Mouse (Mus musculus) hindbrain, embryonic 16.5 days (tissue): ENCODE results near the gene Usp43. TPM values are rescaled to one million over a fixed set of nuclear protein-coding genes. Genes with fewer than 3 reads are reported as not detected.

Source experiments
- ATAC-seq: fragments of 200-750 bp; cut with Nextera tagmentation; 2 replicates; pipeline ENCODE4 v1.8.0; 2017; ENCODE audit warnings: moderate TSS enrichment, moderate library complexity
- H3K27ac ChIP-seq: fragments of 300-500 bp; sonication (generic); 2 replicates; pipeline ENCODE4 v1.5.1; 2014; ENCODE audit warnings: low read depth, mild to moderate bottlenecking, control low read depth, low read length, moderate library complexity
- H3K27me3 ChIP-seq: fragments of 300-500 bp; sonication (generic); replicated peaks from 2 replicates; pipeline ENCODE4 v1.6.1; 2014; ENCODE audit warnings: low read length; ENCODE audit not compliant: control insufficient read depth, insufficient read depth
- H3K36me3 ChIP-seq: fragments of 300-500 bp; sonication (generic); 2 replicates; pipeline ENCODE4 v1.6.1; 2014; ENCODE audit warnings: mild to moderate bottlenecking, low read length, moderate library complexity, mixed read lengths; ENCODE audit not compliant: control insufficient read depth, insufficient read depth
- H3K4me1 ChIP-seq: fragments of 300-500 bp; sonication (generic); 2 replicates; pipeline ENCODE4 v1.6.1; 2014; ENCODE audit warnings: low read depth, low read length; ENCODE audit not compliant: control insufficient read depth, insufficient read depth
- H3K4me2 ChIP-seq: fragments of 300-500 bp; sonication (generic); 2 replicates; pipeline ENCODE4 v1.6.1; 2014; ENCODE audit warnings: mild to moderate bottlenecking, low read length, control low read depth, moderate library complexity
- H3K4me3 ChIP-seq: fragments of 300-500 bp; sonication (generic); 2 replicates; pipeline ENCODE4 v1.5.1; 2014; ENCODE audit warnings: mild to moderate bottlenecking, low read length, control low read depth, moderate library complexity
- H3K9ac ChIP-seq: fragments of 300-500 bp; sonication (generic); 2 replicates; pipeline ENCODE4 v1.6.1; 2014; ENCODE audit warnings: low read depth, mild to moderate bottlenecking, control low read depth, low read length, moderate library complexity
- H3K9me3 ChIP-seq: fragments of 300-500 bp; sonication (generic); 2 replicates; pipeline ENCODE4 v1.6.1; 2014; ENCODE audit warnings: mild to moderate bottlenecking, low read length, moderate library complexity; ENCODE audit not compliant: control insufficient read depth
- WGBS: fragments of 180-500 bp; shearing (Covaris S2); extraction: QIAGEN DNeasy Blood & Tissue Kit; methylation state at CpG from one replicate; pipeline ENCODE4 v1.1.7; 2014; 5-methylcytosine and 5-hydroxymethylcytosine counted together
- polyA plus RNA-seq: library from polyadenylated mRNA; unstranded; fragments of >200 nt; fragmentation: Nextera tagmentation; extraction: Ambion mirVana; gene quantifications from 2 replicates; pipeline ENCODE4 v1.2.1, GENCODE M21; 2015

Usp43 gene
- polyA plus RNA-seq, 1 experiment from 2014 or later = 0.64 TPM

DNA sequence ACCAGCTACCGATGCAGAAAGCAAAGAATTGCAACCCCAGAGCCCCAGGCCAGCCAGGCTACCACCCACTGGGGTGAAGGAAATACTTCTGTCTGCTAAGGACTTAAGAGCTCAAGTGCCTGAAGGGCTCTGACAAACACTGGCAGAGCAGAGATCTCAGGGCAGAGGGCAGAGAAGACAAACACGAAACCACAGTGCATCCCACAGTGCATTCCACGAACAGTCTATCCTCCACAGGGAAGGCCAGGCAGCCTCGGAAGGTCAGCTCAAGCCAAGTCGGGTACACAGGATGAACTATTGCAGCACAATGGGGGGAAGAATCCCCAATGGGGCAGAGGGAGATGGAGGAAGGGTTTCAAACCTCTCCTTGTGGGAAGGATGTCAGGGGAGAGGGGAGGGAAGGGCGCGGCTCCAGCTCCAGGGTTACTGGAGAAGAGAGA lies 60.5 kb downstream of the Usp43 start:
- H3K4me3 ChIP-seq = no peak overlapping the region
- no peaks in the 10 kb centered on the region for H3K9me3 ChIP-seq
- H3K27me3 ChIP-seq = no peaks in the 10 kb centered on the region
- 12% methylated on average over 7 of the region's 7 CpGs for WGBS
- H3K9ac ChIP-seq = no peak overlapping the region
- ATAC-seq = no peak
- no peak overlapping the region for H3K27ac ChIP-seq
- no peak overlapping the region for H3K4me2 ChIP-seq
- H3K36me3 ChIP-seq = no peaks in the 10 kb centered on the region
- peaks cover 5% of the 10 kb centered on the region; the same call in 1 of the 2 replicates for H3K4me1 ChIP-seq

DNA sequence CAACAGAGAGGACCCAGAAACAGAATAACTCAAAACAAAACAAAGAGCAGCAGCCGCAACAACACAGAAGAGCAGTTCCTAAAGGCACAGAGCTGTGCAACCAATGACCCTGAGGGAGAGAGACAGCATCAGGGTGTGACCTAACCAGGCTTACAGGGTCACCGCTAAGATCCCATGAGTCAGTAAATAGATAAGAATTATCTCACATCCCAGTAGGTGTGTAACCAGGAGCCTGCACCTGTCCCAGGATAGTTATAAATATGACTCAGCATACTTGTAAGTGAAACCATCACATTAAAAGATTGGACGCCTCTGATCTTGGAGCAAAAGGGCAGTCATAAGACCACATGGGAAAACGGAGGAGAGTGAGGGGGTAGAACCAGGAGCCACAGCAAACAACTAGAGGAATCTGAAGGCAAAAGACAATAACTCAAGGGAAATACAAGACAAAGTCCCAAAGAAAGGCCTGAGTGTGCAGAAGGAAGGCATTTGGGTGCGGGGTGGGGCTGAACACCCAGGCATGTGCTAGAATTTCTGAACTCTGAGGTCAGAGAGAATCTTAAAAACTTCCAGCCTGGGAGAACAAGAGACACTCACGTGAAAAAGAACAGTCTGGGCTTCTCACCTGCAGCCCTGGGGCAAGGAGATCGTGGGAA lies 61.1 kb downstream of the Usp43 start:
- H3K4me1 ChIP-seq = peaks cover 5% of the 10 kb centered on the region; the same call in 1 of the 2 replicates
- 60% methylated on average over 7 of the region's 7 CpGs for WGBS

DNA sequence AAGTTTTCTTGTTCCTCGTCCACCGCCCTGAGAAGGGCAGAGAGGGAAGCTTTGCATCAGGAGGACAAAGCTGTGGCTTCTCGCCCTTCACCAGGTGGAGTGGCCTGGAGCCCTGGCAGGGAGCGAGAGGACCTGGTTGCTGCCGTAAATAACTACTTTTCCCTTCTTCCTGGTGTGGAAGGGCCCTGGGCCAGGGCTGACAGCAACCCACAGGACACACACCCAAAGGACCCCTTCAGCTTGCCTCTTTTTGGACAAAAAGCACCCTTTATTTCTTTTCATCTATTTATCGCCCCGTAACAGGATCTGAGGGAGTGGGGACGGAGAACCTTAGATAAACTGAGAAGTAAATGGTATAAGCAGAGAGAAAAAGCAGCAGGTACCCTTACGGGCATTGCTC lies 63.4 kb downstream of the Usp43 start:
- ATAC-seq = no peak
- Histone ChIP-seq H3K27ac (no peak overlapping the region), H3K27me3 (no peaks in the 10 kb centered on the region), H3K4me2 (no peak overlapping the region), H3K9me3 (no peaks in the 10 kb centered on the region), H3K9ac (no peak overlapping the region), H3K4me3 (no peak overlapping the region), H3K4me1 (peaks cover 5% of the 10 kb centered on the region; the same call in 1 of the 2 replicates), H3K36me3 (no peaks in the 10 kb centered on the region)
- 89% methylated on average over 9 of the region's 9 CpGs for WGBS

More for the DNA sequence above, 61.1 kb downstream of the Usp43 start:
- no peak overlapping the region for H3K9ac ChIP-seq
- H3K9me3 ChIP-seq = no peaks in the 10 kb centered on the region
- H3K4me2 ChIP-seq = no peak overlapping the region
- H3K4me3 ChIP-seq = no peak overlapping the region
- no peak overlapping the region for H3K27ac ChIP-seq
- H3K36me3 ChIP-seq = no peaks in the 10 kb centered on the region
- ATAC-seq = no peak
- H3K27me3 ChIP-seq = no peaks in the 10 kb centered on the region

DNA sequence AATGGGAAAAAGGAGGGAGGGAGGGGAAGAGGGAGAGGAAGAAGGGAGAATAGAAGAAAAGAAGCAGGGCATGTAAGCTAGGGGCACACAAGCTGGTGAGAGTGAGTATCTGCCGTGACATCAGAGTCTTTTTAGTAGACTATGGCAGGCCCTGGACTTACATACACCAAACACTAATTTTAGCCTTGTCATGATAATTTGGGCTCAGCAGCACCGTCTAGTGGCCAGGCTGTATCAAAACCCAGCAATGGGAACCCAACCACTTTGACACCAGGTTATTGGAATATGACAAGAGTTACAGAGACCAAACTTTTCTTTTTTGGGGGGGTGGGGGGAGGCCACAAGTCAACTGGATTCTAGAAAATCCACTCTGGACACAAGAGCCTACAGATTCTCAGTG lies 66.9 kb downstream of the Usp43 start:
- ATAC-seq = no peak
- H3K27me3 ChIP-seq = no peaks in the 10 kb centered on the region
- H3K4me3 ChIP-seq = no peak overlapping the region
- H3K9ac ChIP-seq = no peak overlapping the region
- H3K4me2 ChIP-seq = no peak overlapping the region
- 44% methylated on average over 2 of the region's 2 CpGs for WGBS
- H3K36me3 ChIP-seq = no peaks in the 10 kb centered on the region
- H3K4me1 ChIP-seq = no peaks in the 10 kb centered on the region
- no peak overlapping the region for H3K27ac ChIP-seq
- no peaks in the 10 kb centered on the region for H3K9me3 ChIP-seq

DNA sequence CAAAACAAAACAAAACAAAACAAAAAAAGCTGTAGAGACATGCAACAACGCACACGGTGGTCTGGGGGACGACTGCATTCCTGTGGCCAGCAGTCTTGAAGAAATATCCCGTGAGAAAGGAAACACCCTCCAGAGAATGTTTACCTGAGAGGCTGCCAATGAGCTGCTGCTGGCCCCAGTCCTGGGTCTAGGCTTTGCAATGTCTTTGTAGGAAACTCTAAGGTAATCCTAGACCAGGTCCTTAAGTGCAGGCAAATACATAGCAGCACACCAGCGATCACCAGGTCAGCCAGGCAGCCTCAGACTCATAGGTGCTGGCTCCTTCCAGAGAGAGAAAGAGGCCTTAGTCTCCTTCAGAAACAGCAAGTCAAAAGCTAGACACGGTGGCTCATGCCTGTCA lies 68.0 kb downstream of the Usp43 start:
- 55% methylated on average over 6 of the region's 6 CpGs for WGBS
- no peak for ATAC-seq
- no peaks in the 10 kb centered on the region for H3K27me3 ChIP-seq
- H3K9ac ChIP-seq = no peak overlapping the region
- no peak overlapping the region for H3K4me3 ChIP-seq
- H3K36me3 ChIP-seq = no peaks in the 10 kb centered on the region
- H3K4me2 ChIP-seq = no peak overlapping the region
- no peaks in the 10 kb centered on the region for H3K4me1 ChIP-seq
- H3K27ac ChIP-seq = no peak overlapping the region
- H3K9me3 ChIP-seq = no peaks in the 10 kb centered on the region

DNA sequence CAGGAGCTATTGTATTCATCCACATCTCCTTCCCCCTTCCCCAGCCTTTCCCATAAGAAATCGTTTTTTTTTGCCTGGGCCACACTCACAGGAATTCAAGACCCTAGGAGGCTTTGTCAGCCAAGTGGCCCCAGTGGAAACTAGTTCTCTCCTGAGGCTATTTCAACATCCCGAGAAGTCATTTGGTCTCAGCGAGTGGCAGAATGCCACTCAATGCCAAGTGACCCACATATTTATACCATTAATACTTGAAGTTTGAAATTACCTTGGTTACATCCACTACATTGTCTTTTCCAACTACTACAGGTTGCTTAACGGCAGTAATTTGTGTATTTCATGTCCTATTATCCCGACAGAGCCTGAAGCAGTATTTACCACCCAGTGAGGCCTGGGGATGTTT lies 70.2 kb downstream of the Usp43 start:
- Histone ChIP-seq H3K4me2 (no peak overlapping the region), H3K27ac (no peak overlapping the region), H3K4me3 (no peak overlapping the region), H3K27me3 (no peaks in the 10 kb centered on the region), H3K9me3 (no peaks in the 10 kb centered on the region), H3K36me3 (no peaks in the 10 kb centered on the region), H3K4me1 (no peaks in the 10 kb centered on the region), H3K9ac (no peak overlapping the region)
- no peak for ATAC-seq
- 60% methylated on average over 5 of the region's 5 CpGs for WGBS

DNA sequence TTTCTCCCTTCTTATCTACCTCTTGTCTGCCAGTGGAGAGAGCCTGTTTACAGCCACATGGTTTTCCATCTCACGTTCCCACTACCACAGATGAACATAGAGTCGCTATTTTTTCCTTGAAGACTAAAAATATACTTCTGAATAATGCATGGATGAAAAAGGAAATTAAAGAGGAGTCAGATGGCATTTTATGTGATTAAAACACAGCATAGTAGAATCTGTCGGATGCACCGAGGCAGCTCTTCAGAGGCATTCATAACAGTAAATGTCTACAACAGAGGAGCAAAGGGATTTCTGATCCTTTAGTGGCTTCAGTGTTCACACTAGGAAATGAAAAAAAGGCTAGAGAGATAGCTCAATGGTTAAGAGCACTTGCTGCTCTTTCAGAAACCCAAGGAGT lies 76.8 kb downstream of the Usp43 start:
- H3K27ac ChIP-seq = no peak overlapping the region
- H3K4me3 ChIP-seq = no peak overlapping the region
- H3K36me3 ChIP-seq = no peaks in the 10 kb centered on the region
- H3K9me3 ChIP-seq = no peaks in the 10 kb centered on the region
- H3K4me1 ChIP-seq = no peaks in the 10 kb centered on the region
- H3K9ac ChIP-seq = no peak overlapping the region
- ATAC-seq = no peak
- WGBS = 83% methylated on average over 4 of the region's 4 CpGs
- no peak overlapping the region for H3K4me2 ChIP-seq
- H3K27me3 ChIP-seq = no peaks in the 10 kb centered on the region

DNA sequence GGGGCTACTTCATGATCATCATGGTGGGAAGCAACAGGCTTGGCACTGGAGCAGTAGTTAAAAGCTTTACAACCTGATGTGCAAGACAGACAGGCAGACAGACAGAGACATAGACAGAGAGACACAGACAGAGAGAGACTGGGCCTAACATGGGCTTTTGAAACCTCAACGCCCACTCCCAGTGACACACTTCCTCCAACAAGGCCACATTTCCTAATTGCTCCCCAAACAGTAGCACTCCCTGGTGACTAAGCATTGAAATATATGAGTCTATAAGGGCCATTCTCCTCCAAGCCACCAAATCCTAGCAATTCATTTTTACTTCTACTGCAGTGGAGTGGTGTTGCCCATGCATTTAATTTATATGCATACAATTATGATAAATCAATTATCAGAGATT lies 82.1 kb downstream of the Usp43 start:
- WGBS = 100% methylated on average over 1 of the region's 1 CpGs
- Histone ChIP-seq H3K27ac (no peak overlapping the region), H3K4me1 (no peaks in the 10 kb centered on the region), H3K9me3 (no peaks in the 10 kb centered on the region), H3K36me3 (no peaks in the 10 kb centered on the region), H3K4me3 (no peak overlapping the region), H3K27me3 (no peaks in the 10 kb centered on the region), H3K4me2 (no peak overlapping the region), H3K9ac (no peak overlapping the region)
- no peak for ATAC-seq

DNA sequence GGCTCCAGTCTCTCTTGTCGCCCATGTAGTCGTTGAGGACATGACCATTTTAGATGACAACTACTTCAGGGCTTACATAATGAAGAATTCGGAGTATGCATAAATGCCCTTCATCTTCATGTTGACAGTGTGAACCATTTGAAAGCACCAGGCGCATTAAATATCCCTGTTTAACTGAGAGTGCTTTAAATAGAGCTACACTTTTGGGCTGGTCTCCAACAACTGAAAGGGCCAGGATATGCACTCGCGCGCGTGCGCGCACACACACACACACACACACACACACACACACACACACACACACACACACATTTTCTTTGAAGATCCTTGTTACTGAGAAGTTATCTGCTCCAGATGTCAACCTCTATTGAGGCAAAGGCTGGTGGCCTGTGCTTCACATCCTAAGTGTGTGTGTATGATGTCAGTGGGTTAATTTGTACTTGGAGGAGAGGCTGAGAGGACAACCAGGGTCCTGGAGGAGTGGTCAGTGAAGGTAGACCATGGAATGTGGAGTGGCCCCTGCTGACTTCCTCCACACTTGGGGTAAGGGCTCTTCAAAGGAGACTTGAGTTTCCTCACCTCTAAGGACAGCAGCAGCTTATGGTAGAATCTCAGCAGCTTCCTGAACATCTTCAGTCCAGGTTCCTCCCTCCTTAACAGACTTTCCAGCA lies 86.4 kb downstream of the Usp43 start:
- H3K4me1 ChIP-seq = no peaks in the 10 kb centered on the region
- H3K36me3 ChIP-seq = no peaks in the 10 kb centered on the region
- H3K4me3 ChIP-seq = no peak overlapping the region
- no peak overlapping the region for H3K27ac ChIP-seq
- no peak overlapping the region for H3K4me2 ChIP-seq
- ATAC-seq = no peak
- WGBS = 95% methylated on average over 10 of the region's 10 CpGs
- no peak overlapping the region for H3K9ac ChIP-seq
- no peaks in the 10 kb centered on the region for H3K9me3 ChIP-seq
- H3K27me3 ChIP-seq = no peaks in the 10 kb centered on the region
